Mouse (Mus musculus): ENCODE measurements around the gene Abcg5.

DNA sequence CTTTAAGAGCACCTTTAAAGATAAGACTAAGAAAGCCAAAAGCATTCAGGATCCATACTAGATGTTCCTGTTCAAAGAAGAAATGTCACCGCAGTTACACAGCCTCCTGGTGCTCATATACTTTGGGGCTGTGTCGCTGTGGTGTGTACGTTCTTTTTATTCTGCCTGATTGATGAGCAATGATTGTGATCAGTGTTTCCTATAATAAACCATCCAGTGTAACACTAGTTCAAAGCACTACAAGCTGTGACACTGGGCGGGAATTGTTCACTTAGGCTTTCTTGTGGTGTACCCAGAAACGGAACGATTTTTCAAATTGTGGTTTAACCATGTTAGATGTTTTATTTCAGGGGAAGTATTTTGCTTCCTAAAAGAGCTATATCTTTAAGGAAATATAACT lies 51.0 kb downstream of the Abcg5 start:
- no peak for TF ChIP-seq POLR2A (IDR thresholded peaks at IDR 0.05; ENCODE audit: insufficient read depth, low read length)
- no peak for TF ChIP-seq CTCF (IDR thresholded peaks at IDR 0.05; ENCODE audit: low read depth, low read length)
